Mouse (Mus musculus): ENCODE measurements around the gene Nlrc5. TPM values are rescaled to one million over a fixed set of nuclear protein-coding genes. Genes with fewer than 3 reads are reported as not detected.

Nlrc5 gene
- polyA plus RNA-seq, 1 experiment = 0.16 TPM

DNA sequence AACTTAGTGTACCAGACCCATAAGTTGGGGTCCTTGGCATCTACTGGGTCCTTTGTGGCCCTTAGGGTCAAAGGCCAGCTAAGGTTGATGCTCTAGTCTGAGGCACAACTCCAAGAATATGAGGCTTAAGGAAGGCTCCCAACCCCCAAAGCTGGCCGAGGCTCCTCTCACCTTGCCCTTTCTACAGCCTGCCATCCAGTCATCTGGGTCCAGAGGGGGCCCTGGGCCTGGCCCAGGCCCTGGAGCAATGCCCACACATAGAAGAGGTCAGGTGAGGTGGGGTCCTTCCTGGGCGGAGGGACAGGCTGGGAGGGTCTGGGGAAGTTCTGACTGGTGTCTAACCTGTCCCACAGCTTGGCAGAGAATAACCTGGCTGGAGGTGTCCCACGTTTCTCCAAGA is 88.3 kb downstream of the Nlrc5 start:
- no peaks in the 10 kb centered on the region for H3K79me2 ChIP-seq (ENCODE audit: control insufficient read depth, insufficient read depth)

DNA sequence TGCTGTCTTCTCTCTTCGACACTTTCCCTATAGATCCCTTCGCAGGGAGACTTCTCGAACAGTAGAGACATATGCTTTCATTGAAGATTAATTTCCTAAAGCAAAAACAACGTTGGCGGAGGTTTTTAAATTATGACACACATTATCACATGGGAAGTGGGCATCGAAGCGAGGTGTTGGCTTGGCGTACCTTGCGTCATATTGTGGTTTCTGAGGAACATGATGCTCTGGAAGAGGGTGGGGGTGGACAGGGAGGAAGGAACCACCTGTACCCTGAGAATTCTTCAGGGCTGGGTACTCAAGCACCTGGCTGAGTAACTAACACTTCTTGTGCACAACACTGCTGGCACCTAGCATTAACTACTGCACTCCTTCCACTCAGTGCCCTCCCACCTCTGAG is 90.4 kb downstream of the Nlrc5 start:
- TF ChIP-seq MYOG (IDR thresholded peaks at IDR 0.05; ENCODE audit: control insufficient read depth, extremely low read depth, insufficient read length) (no peak), CEBPB (IDR thresholded peaks at IDR 0.05; ENCODE audit: low read depth) (peak; percentile 1)
- H3K4me3 ChIP-seq (ENCODE audit: insufficient read depth, poor library complexity, severe bottlenecking) = no peak overlapping the region

More for the DNA sequence above, 88.3 kb downstream of the Nlrc5 start:
- Histone ChIP-seq H3K36me3 (ENCODE audit: control insufficient read depth, insufficient read depth) (no peaks in the 10 kb centered on the region), H3K79me3 (ENCODE audit: low read depth) (no peaks in the 10 kb centered on the region), H3ac (ENCODE audit: control insufficient read depth, insufficient read length, low read depth) (no peak overlapping the region), H3K27me3 (ENCODE audit: control insufficient read depth, insufficient read depth, insufficient read length) (peaks cover 4% of the 10 kb centered on the region), H3K4me3 (ENCODE audit: insufficient read depth, poor library complexity, severe bottlenecking) (no peak overlapping the region)
- TF ChIP-seq MYOD1 (IDR thresholded peaks at IDR 0.05; ENCODE audit: control insufficient read depth, insufficient read length, low read depth) (no peak), MYOG (IDR thresholded peaks at IDR 0.05; ENCODE audit: control insufficient read depth, extremely low read depth, insufficient read length) (no peak), MAX (IDR thresholded peaks at IDR 0.05) (no peak), USF1 (IDR thresholded peaks at IDR 0.05; ENCODE audit: low read depth) (no peak), CEBPB (IDR thresholded peaks at IDR 0.05; ENCODE audit: low read depth) (no peak), CTCF (IDR thresholded peaks at IDR 0.05; ENCODE audit: control insufficient read depth, insufficient read depth, insufficient read length) (no peak)

DNA sequence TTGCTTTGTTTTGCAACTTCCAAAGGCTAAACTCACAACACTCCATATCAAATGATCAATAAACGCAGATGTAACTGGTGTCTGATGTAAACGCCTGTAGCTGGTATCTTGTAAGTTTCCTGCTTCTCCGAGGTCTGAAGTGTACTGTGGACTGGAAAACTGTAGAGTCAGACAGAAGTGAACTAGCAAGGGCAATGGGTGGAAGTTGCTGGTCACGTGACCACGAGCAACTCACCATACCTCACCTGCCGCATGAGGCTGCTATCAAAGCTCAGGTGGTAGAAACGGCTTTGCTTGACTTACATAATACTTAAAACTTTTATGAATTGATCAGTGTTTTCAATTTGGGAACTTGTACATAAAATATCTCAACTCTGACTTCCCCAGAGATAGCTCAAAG is 93.0 kb downstream of the Nlrc5 start:
- Histone ChIP-seq H3K79me2 (ENCODE audit: control insufficient read depth, insufficient read depth) (no peaks in the 10 kb centered on the region), H3ac (ENCODE audit: control insufficient read depth, insufficient read length, low read depth) (no peak overlapping the region), H3K27me3 (ENCODE audit: control insufficient read depth, insufficient read depth, insufficient read length) (peaks cover 4% of the 10 kb centered on the region), H3K4me3 (ENCODE audit: insufficient read depth, poor library complexity, severe bottlenecking) (no peak overlapping the region), H3K36me3 (ENCODE audit: control insufficient read depth, insufficient read depth) (no peaks in the 10 kb centered on the region), H3K79me3 (ENCODE audit: low read depth) (no peaks in the 10 kb centered on the region)
- no peak for TF ChIP-seq MYOD1 (IDR thresholded peaks at IDR 0.05; ENCODE audit: control insufficient read depth, insufficient read length, low read depth)
- peak; percentile 9 for TF ChIP-seq USF1 (IDR thresholded peaks at IDR 0.05; ENCODE audit: low read depth)

More for the DNA sequence above, 90.4 kb downstream of the Nlrc5 start:
- Histone ChIP-seq H3K36me3 (ENCODE audit: control insufficient read depth, insufficient read depth) (no peaks in the 10 kb centered on the region), H3K79me2 (ENCODE audit: control insufficient read depth, insufficient read depth) (no peaks in the 10 kb centered on the region), H3K79me3 (ENCODE audit: low read depth) (no peaks in the 10 kb centered on the region), H3K27me3 (ENCODE audit: control insufficient read depth, insufficient read depth, insufficient read length) (peaks cover 4% of the 10 kb centered on the region), H3ac (ENCODE audit: control insufficient read depth, insufficient read length, low read depth) (no peak overlapping the region)

DNA sequence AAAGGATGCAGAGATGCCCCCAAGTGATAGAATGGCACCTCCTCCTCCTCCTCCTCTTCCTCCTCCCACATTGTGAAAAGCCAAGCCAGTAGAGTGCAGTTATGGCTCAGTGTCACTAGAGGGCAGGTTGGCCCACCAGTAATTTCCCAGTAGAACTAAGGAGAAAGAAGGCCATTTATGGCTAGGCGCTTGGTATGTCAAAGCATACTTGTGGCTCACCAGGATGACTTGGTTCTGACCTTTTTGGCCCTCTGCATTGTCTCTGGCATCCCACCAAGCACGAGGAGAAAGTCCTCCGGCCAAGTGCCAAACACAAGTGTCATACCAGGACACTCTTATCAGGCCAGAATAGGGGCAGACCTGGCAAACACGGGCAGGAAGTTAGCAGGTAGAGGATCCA is 94.1 kb downstream of the Nlrc5 start:
- no peaks in the 10 kb centered on the region for H3K79me3 ChIP-seq (ENCODE audit: low read depth)
- H3K4me3 ChIP-seq (ENCODE audit: insufficient read depth, poor library complexity, severe bottlenecking) = no peak overlapping the region
- peaks cover 4% of the 10 kb centered on the region for H3K27me3 ChIP-seq (ENCODE audit: control insufficient read depth, insufficient read depth, insufficient read length)
- peaks cover under 1% of the 10 kb centered on the region for H3K79me2 ChIP-seq (ENCODE audit: control insufficient read depth, insufficient read depth)
- no peaks in the 10 kb centered on the region for H3K36me3 ChIP-seq (ENCODE audit: control insufficient read depth, insufficient read depth)
- H3ac ChIP-seq (ENCODE audit: control insufficient read depth, insufficient read length, low read depth) = no peak overlapping the region
- TF ChIP-seq MYOD1 (IDR thresholded peaks at IDR 0.05; ENCODE audit: control insufficient read depth, insufficient read length, low read depth) = no peak
- TF ChIP-seq MAX (IDR thresholded peaks at IDR 0.05) = peak; percentile 84
- peak; percentile 59 for TF ChIP-seq CTCF (IDR thresholded peaks at IDR 0.05; ENCODE audit: control insufficient read depth, insufficient read depth, insufficient read length)
- TF ChIP-seq FOSL1 (IDR thresholded peaks at IDR 0.05; ENCODE audit: insufficient read depth, low read length, poor library complexity, severe bottlenecking) = no peak
- no peak for TF ChIP-seq USF1 (IDR thresholded peaks at IDR 0.05; ENCODE audit: low read depth)
- no peak for TF ChIP-seq MYOG (IDR thresholded peaks at IDR 0.05; ENCODE audit: control insufficient read depth, extremely low read depth, insufficient read length)

DNA sequence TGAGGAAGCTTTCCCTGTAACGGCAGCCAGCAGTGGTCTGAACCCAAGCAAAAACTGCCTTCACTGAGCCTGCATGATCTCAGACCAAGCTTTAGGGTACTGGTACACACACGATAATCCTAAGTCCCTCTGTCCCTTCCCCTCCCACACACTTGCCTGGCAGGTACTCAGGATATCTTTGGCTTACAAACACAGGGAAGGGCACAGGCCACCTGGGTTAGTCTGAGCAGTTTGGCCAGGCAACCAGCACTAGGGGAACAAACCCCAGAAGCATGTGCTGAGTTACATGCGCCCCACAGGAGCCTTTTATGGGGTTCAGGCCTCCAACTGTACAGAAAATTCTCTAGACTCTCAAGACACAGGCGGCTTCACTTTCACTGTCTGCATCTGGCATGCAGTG is 95.7 kb downstream of the Nlrc5 start:
- peaks cover 17% of the 10 kb centered on the region for H3K79me2 ChIP-seq (ENCODE audit: control insufficient read depth, insufficient read depth)
- no peak overlapping the region for H3ac ChIP-seq (ENCODE audit: control insufficient read depth, insufficient read length, low read depth)
- H3K4me3 ChIP-seq (ENCODE audit: insufficient read depth, poor library complexity, severe bottlenecking) = no peak overlapping the region
- no peaks in the 10 kb centered on the region for H3K36me3 ChIP-seq (ENCODE audit: control insufficient read depth, insufficient read depth)
- peaks cover 4% of the 10 kb centered on the region for H3K27me3 ChIP-seq (ENCODE audit: control insufficient read depth, insufficient read depth, insufficient read length)
- TF ChIP-seq CEBPB (IDR thresholded peaks at IDR 0.05; ENCODE audit: low read depth) (no peak), MAX (IDR thresholded peaks at IDR 0.05) (no peak), MYOD1 (IDR thresholded peaks at IDR 0.05; ENCODE audit: control insufficient read depth, insufficient read length, low read depth) (no peak), USF1 (IDR thresholded peaks at IDR 0.05; ENCODE audit: low read depth) (no peak), CTCF (IDR thresholded peaks at IDR 0.05; ENCODE audit: control insufficient read depth, insufficient read depth, insufficient read length) (no peak), MYOG (IDR thresholded peaks at IDR 0.05; ENCODE audit: control insufficient read depth, extremely low read depth, insufficient read length) (no peak), FOSL1 (IDR thresholded peaks at IDR 0.05; ENCODE audit: insufficient read depth, low read length, poor library complexity, severe bottlenecking) (no peak)
- H3K79me3 ChIP-seq (ENCODE audit: low read depth) = peaks cover 6% of the 10 kb centered on the region

- Histone ChIP-seq H3ac (ENCODE audit: control insufficient read depth, insufficient read length, low read depth) (no peak overlapping the region), H3K36me3 (ENCODE audit: control insufficient read depth, insufficient read depth) (no peaks in the 10 kb centered on the region), H3K79me3 (ENCODE audit: low read depth) (peaks cover 6% of the 10 kb centered on the region), H3K4me3 (ENCODE audit: insufficient read depth, poor library complexity, severe bottlenecking) (no peak overlapping the region), H3K79me2 (ENCODE audit: control insufficient read depth, insufficient read depth) (peaks cover 25% of the 10 kb centered on the region), H3K27me3 (ENCODE audit: control insufficient read depth, insufficient read depth, insufficient read length) (peaks cover 3% of the 10 kb centered on the region)
- TF ChIP-seq CEBPB (IDR thresholded peaks at IDR 0.05; ENCODE audit: low read depth) = no peak
- TF ChIP-seq USF1 (IDR thresholded peaks at IDR 0.05; ENCODE audit: low read depth) = no peak
- no peak for TF ChIP-seq MYOD1 (IDR thresholded peaks at IDR 0.05; ENCODE audit: control insufficient read depth, insufficient read length, low read depth)
- no peak for TF ChIP-seq FOSL1 (IDR thresholded peaks at IDR 0.05; ENCODE audit: insufficient read depth, low read length, poor library complexity, severe bottlenecking)
- no peak for TF ChIP-seq CTCF (IDR thresholded peaks at IDR 0.05; ENCODE audit: control insufficient read depth, insufficient read depth, insufficient read length)
Measured at GRCm38 (mm10) chr8:94530643-94531042, 96.5 kb downstream of the Nlrc5 start.
